Mouse (Mus musculus) midbrain, embryonic 13.5 days (tissue): Measurements from ENCODE around the gene Ear1. TPM values are rescaled to one million over a fixed set of nuclear protein-coding genes. Genes with fewer than 3 reads are reported as not detected.
"Not testable (repeated sequence)": the region's sequence is repeated elsewhere in the genome, so short reads cannot be mapped to it uniquely, and the experiment has no call there.

Source experiments
- ATAC-seq: fragments of 200-750 bp; cut with Nextera tagmentation; 2 replicates; pipeline ENCODE4 v1.8.0; 2017; ENCODE audit warnings: mild to moderate bottlenecking, moderate TSS enrichment, moderate library complexity
- H3K27ac ChIP-seq: fragments of 300-500 bp; sonication (generic); 2 replicates; pipeline ENCODE4 v1.5.1; 2015; ENCODE audit warnings: inconsistent platforms, mild to moderate bottlenecking, moderate library complexity
- H3K27me3 ChIP-seq: fragments of 300-500 bp; sonication (generic); 2 replicates; pipeline ENCODE4 v1.6.1; 2015; ENCODE audit warnings: mild to moderate bottlenecking, inconsistent platforms
- H3K36me3 ChIP-seq: fragments of 300-500 bp; sonication (generic); 2 replicates; pipeline ENCODE4 v1.6.1; 2015; ENCODE audit warnings: mild to moderate bottlenecking, inconsistent platforms
- H3K4me1 ChIP-seq: fragments of 300-500 bp; sonication (generic); replicated peaks from 2 replicates; pipeline ENCODE4 v1.6.1; 2015; ENCODE audit warnings: inconsistent platforms
- H3K4me2 ChIP-seq: fragments of 300-500 bp; sonication (generic); replicated peaks from 2 replicates; pipeline ENCODE4 v1.6.1; 2015; ENCODE audit warnings: moderate library complexity, mild to moderate bottlenecking, inconsistent platforms
- H3K4me3 ChIP-seq: fragments of 300-500 bp; sonication (generic); replicated peaks from 2 replicates; pipeline ENCODE4 v1.5.1; 2015; ENCODE audit warnings: mild to moderate bottlenecking, inconsistent platforms
- H3K9ac ChIP-seq: fragments of 300-500 bp; sonication (generic); replicated peaks from 2 replicates; pipeline ENCODE4 v1.6.1; 2015; ENCODE audit warnings: mild to moderate bottlenecking, inconsistent platforms
- H3K9me3 ChIP-seq: fragments of 300-500 bp; sonication (generic); 2 replicates; pipeline ENCODE4 v1.6.1; 2016; ENCODE audit warnings: mild to moderate bottlenecking, inconsistent platforms
- WGBS: fragments of 180-500 bp; shearing (Covaris S2); methylation state at CpG from one replicate; pipeline ENCODE4 v1.1.7; 2015; 5-methylcytosine and 5-hydroxymethylcytosine counted together
- polyA plus RNA-seq: library from polyadenylated mRNA; unstranded; fragments of >200 nt; fragmentation: Nextera tagmentation; extraction: Ambion mirVana; gene quantifications from 2 replicates; pipeline ENCODE4 v1.2.1, GENCODE M21; 2015

Ear1 gene
- polyA plus RNA-seq, 1 experiment from 2014 or later, result not detected

DNA sequence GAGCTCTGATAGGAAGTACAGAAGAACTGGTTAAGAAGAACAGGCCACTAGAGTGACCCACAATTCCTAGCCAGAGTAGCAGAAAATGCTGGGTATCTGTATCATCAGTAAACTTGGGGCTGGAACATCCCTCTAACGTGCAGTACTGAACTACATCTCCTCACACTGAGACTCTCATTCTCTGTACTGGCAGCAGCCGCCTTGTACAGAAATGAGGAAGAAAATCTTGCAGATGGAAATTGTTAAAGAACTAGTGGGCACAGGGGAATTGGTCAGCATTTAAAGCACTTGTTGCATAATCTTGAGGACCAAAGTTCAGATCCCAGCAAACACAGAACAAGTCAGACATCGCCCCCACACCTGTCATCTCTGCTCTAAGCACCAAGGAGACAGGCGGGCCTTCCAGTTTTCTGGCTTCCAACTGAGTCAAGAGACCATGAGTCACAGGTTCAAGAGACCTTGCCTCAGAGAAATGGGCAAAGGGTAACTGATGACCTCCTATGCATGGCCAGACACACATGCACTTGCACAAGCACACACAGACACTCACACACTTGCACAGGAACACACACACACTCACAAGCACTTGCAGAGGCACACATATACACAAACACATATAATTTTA is 31.3 kb downstream of the Ear1 start:
- not testable (repeated sequence) for H3K4me3 ChIP-seq, H3K36me3 ChIP-seq, H3K27me3 ChIP-seq, H3K4me2 ChIP-seq, H3K27ac ChIP-seq, ATAC-seq, H3K9ac ChIP-seq, H3K9me3 ChIP-seq, H3K4me1 ChIP-seq
- WGBS, result 88% methylated on average over 4 of the region's 4 CpGs

DNA sequence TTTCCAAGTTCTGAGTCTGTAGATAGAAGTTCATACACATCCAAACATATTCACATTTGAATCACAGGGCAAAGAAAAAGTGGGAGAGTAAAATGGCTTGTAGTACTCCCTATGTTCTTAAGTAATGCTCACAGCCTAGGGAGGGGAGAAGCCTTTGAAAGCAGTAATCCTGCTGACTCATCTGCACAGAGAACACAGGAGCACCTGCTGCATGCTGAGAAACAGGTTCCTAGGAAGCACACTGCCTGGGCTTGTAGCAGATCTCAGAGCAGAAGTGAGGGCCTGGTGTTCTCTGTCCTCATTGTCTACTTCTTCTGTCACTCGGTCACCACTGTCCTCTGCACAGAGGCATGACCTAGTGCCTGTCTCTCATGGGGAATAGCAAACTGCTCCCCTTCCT is 34.3 kb downstream of the Ear1 start:
- H3K4me3 ChIP-seq, H3K4me1 ChIP-seq, H3K36me3 ChIP-seq, H3K27ac ChIP-seq, H3K9me3 ChIP-seq, ATAC-seq, H3K27me3 ChIP-seq, H3K4me2 ChIP-seq, H3K9ac ChIP-seq: not testable (repeated sequence)
- whole genome bisulfite sequencing, result 80% methylated on average over 1 of the region's 1 CpGs

DNA sequence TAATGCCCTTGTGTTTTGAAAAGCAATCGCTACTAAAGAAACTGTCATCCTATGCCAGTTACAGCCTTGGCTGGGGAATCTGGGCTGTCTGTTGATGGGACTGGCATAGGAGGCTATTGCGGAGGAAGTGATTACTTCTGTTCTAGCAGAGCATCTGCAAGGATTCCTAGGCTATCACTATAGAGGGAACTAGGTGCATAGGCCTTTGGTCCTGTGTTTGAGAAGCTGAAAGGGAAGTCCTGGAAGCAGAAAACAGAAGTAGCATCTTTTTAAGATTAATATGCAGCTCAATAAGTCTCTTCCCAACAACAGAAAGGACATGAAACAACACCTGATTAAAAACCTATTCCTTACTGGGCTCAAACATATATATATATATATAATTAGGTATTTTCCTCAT is 40.0 kb downstream of the Ear1 start:
- H3K4me1 ChIP-seq, H3K4me3 ChIP-seq, H3K9me3 ChIP-seq, H3K27me3 ChIP-seq, H3K36me3 ChIP-seq, H3K9ac ChIP-seq, H3K4me2 ChIP-seq, ATAC-seq, H3K27ac ChIP-seq: not testable (repeated sequence)
- WGBS, result 94% methylated on average over 2 of the region's 2 CpGs

DNA sequence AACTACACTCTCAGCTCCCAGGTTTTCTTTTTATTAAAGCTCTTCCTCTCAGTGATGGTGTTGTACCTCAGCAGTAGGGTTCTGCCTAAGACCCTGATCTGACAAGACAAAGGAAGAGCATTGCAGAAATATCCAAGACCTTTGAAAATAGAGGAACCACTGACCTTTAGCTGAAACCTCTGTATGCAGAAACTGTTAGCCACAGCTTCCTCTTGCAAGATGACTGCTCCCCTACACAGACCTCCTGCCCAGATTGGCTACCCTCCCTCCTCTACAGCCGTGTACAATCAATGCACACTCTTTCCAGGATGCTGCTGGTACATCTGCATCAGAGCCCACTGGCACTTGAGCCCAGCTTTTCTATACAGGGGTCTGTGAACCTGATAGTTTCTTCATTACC is 44.9 kb downstream of the Ear1 start:
- H3K9ac ChIP-seq, H3K27me3 ChIP-seq, H3K36me3 ChIP-seq, H3K4me2 ChIP-seq, H3K4me1 ChIP-seq, H3K9me3 ChIP-seq, ATAC-seq, H3K27ac ChIP-seq, H3K4me3 ChIP-seq: not testable (repeated sequence)
- 67% methylated on average over 1 of the region's 1 CpGs for WGBS

DNA sequence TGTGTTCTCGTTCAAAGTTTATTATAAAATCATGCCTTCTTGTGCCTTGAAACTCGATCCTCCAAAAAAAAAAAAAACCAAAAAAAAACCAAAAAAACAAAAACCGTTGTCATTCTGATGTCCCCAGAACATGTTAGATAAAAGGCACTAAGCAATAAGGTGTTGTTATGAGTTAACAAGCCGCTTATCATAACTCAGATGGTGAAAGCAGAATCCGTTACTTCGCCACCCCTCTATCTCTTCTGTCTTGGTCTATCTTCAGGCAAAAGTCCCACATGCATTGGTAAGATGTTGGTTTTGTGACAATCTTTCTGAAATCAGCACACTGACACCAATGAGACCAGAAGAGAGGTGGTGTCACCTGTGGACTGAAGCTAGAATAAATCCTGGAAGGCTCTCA is 51.1 kb downstream of the Ear1 start:
- ATAC-seq, H3K9me3 ChIP-seq, H3K9ac ChIP-seq, H3K27ac ChIP-seq, H3K36me3 ChIP-seq, H3K4me1 ChIP-seq, H3K4me3 ChIP-seq, H3K4me2 ChIP-seq, H3K27me3 ChIP-seq: not testable (repeated sequence)
- 86% methylated on average over 6 of the region's 6 CpGs for WGBS

DNA sequence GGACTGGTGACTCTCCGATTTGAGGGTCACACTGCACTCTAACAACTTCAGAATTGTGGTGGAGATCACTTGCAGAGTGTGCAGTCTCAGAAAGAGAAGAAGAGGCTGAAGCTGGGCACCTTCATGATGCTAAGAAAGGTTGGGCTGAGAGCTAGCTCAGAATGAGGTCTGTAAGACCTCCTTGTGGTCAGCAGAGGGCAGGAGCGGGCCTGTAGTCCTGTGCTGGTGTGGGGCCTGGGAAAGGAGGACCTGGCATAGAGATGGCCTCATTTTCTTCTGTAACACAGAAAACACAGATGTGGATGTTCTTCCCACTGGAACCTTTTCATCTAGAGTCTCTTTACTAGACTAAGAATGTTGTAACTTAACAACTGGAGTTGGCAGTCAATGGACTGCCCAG is 53.4 kb downstream of the Ear1 start:
- not testable (repeated sequence) for H3K27ac ChIP-seq, H3K4me3 ChIP-seq, ATAC-seq, H3K36me3 ChIP-seq, H3K4me2 ChIP-seq, H3K27me3 ChIP-seq, H3K9me3 ChIP-seq, H3K9ac ChIP-seq, H3K4me1 ChIP-seq
- WGBS, result 42% methylated on average over 1 of the region's 2 CpGs

DNA sequence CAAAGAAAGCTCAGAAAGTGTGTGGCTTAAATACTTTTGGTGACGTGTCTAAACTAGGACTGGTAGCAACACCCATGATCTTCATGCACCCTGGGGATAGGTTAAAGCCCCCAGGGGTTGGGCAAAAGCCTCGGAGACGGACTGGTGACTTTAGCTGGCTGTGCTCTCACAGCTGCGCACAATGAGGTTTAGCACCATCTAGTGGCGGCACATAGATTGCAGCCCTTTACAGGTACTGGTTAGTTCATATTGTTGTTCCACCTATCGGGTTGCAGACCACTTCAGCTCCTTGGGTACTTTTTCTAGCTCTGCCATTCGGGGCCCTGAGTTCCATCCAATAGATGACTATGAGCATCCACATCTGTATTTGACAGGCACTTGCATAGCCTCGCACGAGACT is 62.9 kb downstream of the Ear1 start:
- not testable (repeated sequence) for H3K4me2 ChIP-seq, H3K4me3 ChIP-seq, H3K36me3 ChIP-seq, ATAC-seq, H3K9me3 ChIP-seq, H3K4me1 ChIP-seq, H3K27me3 ChIP-seq, H3K9ac ChIP-seq, H3K27ac ChIP-seq
- WGBS, result 76% methylated on average over 8 of the region's 9 CpGs

DNA sequence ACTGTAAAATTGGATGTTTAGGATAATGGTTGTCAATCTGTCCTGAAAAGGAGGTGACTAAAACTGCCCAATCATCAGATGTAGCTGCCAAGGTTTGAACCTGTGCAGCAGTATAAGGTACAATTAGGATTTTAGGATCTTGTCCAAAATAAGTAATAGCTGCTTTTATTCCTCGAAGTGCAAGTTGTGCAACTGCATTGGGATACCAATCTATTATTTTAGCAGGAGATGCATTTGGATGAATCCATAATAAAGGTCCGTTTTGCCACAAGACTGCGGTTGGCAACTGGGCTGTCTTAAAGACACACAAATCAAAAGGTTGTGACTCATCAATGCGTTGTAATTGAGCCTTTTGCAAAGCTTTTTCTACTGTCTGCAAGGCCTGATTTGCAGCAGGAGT is 67.2 kb downstream of the Ear1 start:
- 74% methylated on average over 4 of the region's 4 CpGs for WGBS
- not testable (repeated sequence) for H3K4me3 ChIP-seq, ATAC-seq, H3K36me3 ChIP-seq, H3K4me1 ChIP-seq, H3K27me3 ChIP-seq, H3K9ac ChIP-seq, H3K27ac ChIP-seq, H3K4me2 ChIP-seq, H3K9me3 ChIP-seq

DNA sequence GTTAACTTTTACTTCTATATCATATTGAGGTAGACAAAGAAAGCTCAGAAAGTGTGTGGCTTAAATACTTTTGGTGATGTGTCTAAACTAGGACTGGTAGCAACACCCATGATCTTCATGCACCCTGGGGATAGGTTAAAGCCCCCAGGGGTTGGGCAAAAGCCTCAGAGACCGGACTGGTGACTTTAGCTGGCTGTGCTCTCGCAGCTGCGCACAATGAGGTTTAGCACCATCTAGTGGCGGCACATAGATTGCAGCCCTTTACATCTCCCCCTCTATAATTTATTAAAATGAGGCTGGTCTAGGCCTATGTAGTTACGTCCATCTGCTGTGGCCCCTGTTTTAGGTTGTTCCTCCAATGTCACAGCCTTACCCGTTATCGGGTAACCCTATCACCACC is 70.9 kb downstream of the Ear1 start:
- not testable (repeated sequence) for H3K4me2 ChIP-seq, H3K27ac ChIP-seq, H3K27me3 ChIP-seq, H3K36me3 ChIP-seq, H3K9ac ChIP-seq, H3K4me3 ChIP-seq, H3K9me3 ChIP-seq, ATAC-seq, H3K4me1 ChIP-seq
- 21% methylated on average over 7 of the region's 7 CpGs for WGBS

DNA sequence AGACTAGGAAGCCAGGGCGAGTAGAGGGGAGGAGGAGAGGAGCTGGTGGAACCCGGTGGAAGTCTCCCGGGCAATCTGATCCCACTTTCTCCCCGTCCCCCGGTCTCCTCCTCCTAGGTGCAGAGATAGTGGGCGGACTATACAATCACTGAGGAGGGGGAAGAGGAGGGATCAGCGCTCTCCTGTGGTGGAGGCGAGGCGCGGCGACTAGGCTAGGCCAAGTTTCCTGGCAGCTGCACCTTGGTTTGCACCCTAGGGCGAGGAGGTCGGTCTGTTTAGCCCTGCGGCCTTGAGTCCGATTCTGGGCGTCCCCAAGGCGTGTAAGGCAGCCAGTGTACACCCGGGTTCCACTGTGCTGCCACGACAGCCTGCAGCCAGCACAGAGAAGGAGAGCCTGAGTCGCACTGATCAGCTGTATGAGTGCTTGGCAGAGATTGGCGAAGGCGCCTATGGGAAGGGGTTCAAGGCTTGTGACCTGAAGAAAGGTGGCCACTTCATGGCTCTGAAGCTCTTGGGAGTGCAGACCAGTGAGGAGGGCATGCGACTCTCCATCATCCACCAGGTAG is 78.3 kb downstream of the Ear1 start:
- not testable (repeated sequence) for H3K27ac ChIP-seq, H3K27me3 ChIP-seq, H3K9me3 ChIP-seq, H3K36me3 ChIP-seq, H3K9ac ChIP-seq, H3K4me1 ChIP-seq
- WGBS, result 9% methylated on average over 23 of the region's 23 CpGs
- H3K4me3 ChIP-seq, result peak overlapping the region; percentile 23
- peak; percentile 83 for ATAC-seq
- H3K4me2 ChIP-seq, result peak overlapping the region; percentile 44

DNA sequence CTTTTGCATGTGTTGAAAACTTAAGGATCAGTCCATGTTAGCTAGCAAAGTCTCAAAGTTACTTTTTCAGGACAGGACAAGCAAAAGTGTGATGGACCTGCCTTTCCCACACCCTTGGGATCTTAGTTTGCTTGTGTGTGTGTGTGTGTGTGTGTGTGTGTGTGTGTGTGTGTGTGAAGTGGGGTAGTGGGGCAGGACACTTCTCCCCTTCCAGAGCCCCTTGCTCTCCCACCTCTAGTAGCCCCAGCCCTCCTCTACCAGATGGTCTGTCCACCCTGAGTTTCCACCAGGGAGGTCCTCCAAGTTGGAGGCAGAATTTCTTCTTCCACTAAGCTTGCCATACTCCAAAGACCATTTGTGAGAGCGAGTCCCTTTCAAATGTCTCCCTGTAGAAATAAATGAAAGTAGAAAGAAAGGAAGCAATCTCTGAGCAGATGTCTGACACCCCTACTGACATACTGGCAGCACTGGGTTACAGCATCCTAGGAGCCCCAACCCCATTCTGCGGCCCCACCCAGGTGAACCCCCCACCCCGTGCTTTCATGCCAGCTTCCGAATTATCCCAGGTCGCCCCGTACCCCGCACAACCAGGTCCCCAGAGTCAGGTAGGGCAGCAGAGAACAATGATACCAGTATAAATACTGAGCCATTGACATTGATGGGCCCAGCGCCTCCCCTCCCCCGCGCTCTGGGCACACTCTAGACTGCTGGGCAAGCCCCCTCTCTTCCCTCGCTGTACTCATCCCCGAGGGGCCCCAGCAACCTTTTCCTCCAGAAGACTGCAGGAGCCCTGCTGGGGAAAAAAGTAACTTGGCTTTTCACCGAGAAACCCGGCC is 79.0 kb downstream of the Ear1 start:
- Histone ChIP-seq H3K36me3 (no peaks in the 10 kb centered on the region), H3K4me2 (peak overlapping the region; percentile 44), H3K9me3 (no peaks in the 10 kb centered on the region), H3K27ac (no peak overlapping the region), H3K4me1 (peaks cover 6% of the 10 kb centered on the region; the same call in 1 of the 2 replicates), H3K9ac (no peak overlapping the region), H3K4me3 (peak overlapping the region; percentile 23), H3K27me3 (no peaks in the 10 kb centered on the region)
- 24% methylated on average over 14 of the region's 14 CpGs for WGBS
- peak; percentile 86 for ATAC-seq

DNA sequence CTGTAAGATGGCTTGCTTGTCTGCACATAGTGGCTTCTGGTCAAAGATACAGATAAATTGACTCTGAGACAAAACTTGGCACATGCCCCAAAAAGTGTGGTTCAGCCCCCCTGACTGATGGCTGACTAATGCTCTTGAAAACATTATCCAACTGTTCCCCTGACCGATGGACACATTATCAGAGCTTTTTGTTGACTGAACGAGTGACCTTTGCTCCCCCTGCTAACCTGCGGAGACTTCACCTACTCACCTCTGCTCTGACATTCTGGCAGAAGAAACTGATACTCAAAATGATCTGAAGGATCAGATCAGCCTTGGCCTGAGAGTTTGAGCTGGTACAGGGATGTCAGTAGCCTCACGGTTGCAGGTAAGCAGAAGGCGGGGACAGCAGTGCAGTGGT is 81.5 kb downstream of the Ear1 start:
- H3K4me1 ChIP-seq, H3K36me3 ChIP-seq, H3K4me2 ChIP-seq, H3K27me3 ChIP-seq, H3K9me3 ChIP-seq, H3K4me3 ChIP-seq, H3K9ac ChIP-seq, ATAC-seq, H3K27ac ChIP-seq: not testable (repeated sequence)
- WGBS, result 94% methylated on average over 5 of the region's 5 CpGs
